Mouse (Mus musculus) WW6 (cell line): ENCODE data around the gene G6pc.
A peak's percentile ranks its signal among the peaks of the same experiment; 100 is the strongest.
"Not testable (repeated sequence)": the region's sequence is repeated elsewhere in the genome, so short reads cannot be mapped to it uniquely, and the experiment has no call there.

ENCODE experiments used
- DNase-seq: peaks from one replicate; pipeline ENCODE4 v3.0.0-alpha.2; 2013; ENCODE audit warnings: low read depth, low spot score

Gene G6pc

DNA sequence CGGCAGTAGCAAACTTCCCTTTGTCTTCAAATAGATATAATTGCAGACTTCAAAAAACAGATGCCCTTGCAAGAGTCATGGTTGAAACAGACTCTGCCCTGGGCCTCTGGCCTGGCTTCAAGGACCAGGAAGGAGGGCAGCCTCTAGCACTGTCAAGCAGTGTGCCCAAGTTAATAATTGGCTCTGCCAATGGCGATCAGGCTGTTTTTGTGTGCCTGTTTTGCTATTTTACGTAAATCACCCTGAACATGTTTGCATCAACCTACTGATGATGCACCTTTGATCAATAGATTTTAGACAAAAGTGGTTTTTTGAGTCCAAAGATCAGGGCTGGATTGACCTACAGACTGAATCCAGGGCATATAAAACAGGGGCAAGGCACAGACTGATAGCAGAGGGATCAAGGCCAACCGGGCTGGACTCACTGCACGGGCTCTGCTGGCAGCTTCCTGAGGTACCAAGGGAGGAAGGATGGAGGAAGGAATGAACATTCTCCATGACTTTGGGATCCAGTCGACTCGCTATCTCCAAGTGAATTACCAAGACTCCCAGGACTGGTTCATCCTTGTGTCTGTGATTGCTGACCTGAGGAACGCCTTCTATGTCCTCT lies at the start of gene G6pc:
Gene G6pc, plus strand, starts transcription at position 236 of the 610 bp plus-strand sequence.
- no peak for DNase-seq

DNA sequence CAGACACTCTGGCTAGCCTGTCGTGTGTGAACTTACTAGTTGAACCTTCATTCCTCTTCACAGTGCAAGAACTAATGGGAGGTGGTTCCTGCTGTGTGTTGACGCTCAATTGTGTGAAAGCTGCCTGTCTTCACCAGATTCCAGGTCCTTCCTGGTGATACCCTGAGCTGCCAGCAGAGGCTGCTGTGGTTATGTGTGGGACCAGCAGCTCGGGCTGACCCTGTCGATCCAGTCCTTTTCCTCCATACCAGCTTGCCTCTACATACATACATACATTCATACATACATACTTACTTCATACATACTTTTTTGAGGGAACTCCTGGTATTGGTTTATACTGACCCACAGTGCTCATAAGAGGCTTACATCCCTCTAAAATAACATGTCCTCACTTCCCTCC lies 43.8 kb upstream of the G6pc start:
- no peak for DNase-seq

DNA sequence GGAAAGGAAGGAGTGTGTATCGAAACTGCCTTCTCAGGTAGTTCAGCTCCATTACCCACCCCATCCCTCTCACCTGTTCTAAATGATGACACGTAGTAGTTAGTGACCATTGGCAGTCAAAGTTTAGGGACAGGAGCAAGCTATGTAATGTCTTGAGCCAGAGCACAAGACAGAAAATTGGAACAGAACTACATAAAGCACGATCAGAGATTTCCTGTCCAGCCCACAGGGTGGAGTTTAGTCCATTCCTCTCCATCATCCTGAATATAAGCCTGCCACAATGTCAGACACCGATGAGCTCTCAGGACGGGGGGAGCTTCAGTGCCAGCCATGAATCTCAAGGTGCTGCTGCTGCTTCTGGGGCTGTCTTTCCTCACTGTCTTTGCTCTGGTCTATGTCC lies 42.6 kb upstream of the G6pc start, which contains the start of gene Aoc2:
Gene Aoc2, plus strand, starts transcription at position 301 of the 400 bp plus-strand sequence.
- DNase-seq, result no peak

DNA sequence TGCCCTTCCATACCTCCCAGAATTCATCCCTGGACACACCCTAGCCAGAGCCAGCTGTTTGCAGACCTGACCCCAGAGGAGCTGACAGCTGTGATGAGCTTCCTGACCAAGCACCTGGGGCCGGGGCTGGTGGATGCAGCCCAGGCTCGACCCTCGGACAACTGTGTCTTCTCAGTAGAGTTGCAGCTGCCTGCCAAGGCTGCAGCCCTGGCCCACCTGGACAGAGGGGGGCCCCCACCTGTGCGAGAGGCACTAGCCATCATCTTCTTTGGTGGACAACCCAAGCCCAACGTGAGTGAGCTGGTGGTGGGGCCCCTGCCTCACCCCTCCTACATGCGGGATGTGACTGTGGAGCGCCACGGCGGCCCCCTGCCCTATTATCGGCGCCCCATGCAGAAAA lies 42.2 kb upstream of the G6pc start:
- not testable (repeated sequence) for DNase-seq

DNA sequence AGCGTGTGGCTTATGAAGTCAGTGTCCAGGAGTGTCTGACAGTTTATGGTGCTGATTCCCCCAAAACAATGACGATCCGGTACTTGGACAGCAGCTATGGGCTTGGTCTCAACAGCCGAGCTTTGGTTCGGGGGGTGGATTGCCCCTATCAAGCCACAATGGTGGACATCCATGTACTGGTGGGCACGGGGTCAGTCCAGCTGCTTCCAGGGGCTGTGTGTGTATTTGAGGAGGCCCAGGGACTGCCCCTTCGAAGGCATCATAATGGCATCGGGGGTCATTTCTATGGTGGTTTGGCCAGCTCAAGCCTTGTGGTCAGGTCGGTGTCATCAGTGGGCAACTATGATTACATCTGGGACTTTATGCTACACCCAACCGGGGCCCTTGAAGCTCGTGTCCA lies 41.2 kb upstream of the G6pc start:
- DNase-seq, result no peak

DNA sequence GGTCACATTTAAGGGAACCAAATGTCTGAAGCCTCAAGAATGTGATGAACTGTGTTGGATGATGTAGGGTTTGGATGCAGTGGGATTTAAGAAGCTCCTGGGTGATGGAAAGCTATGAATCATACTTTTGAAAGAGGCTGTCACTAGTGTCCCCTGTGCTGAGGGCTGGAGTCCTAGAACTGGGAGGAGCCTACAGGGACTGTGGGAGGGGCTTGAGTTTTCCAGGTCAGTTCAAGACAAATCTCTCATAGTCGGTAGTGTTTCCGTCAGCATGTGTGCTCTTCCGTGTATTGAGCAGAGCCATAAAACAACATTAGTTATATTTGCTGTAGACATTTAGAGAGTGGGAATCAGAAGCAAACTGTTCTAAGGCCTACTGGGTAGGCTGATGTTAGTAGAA lies 40.0 kb upstream of the G6pc start:
- no peak for DNase-seq

DNA sequence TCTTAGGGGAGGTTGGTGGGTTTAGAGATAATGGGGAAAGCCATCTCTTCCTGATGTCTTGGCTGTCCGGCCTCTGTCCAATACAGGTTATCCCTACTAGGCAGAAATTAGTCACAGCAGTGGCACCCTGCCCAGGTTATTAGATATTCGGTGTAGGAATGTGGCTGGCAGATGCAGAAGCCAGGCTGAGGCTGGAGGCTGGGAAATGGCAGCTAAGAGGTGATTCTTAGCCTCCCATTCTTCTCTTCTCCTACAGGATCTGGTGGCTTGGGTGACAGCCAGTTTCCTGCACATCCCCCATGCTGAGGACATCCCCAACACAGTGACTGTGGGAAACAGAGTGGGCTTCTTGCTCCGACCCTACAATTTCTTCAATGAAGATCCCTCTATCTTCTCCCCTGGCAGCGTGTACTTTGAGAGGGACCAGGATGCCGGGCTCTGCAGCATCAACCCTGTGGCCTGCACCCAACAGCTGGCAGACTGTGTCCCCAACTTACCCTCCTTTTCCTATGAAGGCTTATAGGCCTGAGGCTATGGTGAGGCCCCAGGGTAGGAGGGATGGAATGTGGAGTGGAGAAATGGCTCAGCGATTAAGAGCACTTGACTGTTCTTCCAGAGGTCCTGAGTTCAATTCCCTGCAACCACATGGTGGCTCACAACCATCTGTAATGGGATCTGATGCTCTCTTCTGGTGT lies 38.3 kb upstream of the G6pc start:
- no peak for DNase-seq

DNA sequence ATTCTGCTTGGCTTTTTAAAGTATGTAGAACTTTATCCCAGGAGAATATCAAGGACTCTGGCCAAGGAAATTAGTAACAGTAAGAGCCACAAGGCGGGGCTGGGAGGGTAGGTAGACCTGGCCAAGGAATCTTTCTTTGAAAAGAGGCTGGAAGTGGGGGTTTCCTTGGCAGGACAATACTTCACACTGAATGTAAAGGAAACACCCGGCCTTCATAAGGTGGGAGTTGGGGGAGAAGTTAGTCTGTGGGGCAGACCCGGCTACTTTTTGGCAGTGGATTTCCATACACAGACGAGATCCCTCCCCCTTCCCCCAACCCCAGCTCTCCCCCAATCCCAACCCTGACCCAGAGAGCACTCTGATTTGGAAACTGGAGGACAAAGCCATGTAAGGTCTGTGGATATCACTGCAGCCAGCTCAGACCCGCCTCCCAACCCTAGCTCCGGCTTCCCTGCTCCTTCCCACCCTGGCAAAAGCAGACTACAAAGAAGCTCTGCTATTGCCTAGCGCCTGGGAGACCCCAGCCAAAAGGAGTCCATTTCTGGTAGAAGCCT lies 36.9 kb upstream of the G6pc start, which contains the start of gene Aoc3:
Gene Aoc3, plus strand, starts transcription at position 235 of the 554 bp plus-strand sequence.
- DNase-seq, result no peak

DNA sequence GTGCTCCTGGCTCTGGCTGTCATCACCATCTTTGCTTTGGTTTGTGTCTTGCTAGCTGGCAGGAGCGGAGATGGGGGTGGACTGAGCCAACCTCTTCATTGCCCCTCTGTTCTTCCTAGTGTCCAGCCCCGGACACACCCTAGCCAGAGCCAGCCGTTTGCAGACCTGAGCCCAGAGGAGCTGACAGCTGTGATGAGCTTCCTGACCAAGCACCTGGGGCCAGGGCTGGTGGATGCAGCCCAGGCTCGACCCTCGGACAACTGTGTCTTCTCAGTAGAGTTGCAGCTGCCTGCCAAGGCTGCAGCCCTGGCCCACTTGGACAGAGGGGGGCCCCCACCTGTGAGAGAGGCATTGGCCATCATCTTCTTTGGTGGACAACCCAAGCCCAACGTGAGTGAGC lies 36.4 kb upstream of the G6pc start:
- not testable (repeated sequence) for DNase-seq

DNA sequence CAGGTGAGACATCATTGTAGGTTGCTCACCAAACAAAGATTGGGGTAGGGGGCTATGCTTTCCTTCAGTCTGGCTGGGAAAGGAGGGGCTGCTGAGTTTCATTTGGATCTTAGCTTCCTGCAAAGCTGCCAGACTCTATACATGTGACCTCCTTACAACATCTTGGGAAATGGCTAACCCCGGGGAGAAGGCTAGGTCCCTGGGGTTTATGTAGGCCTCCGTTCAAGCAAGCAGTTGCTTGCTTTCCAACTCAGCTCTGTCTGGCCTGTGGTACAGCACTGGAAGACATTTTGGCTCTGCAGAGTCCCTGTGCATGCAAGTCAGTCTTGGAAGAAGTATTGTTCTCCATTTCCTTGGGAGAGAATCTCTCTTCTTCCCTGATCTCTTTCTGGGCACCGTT lies 34.8 kb upstream of the G6pc start:
- no peak for DNase-seq

DNA sequence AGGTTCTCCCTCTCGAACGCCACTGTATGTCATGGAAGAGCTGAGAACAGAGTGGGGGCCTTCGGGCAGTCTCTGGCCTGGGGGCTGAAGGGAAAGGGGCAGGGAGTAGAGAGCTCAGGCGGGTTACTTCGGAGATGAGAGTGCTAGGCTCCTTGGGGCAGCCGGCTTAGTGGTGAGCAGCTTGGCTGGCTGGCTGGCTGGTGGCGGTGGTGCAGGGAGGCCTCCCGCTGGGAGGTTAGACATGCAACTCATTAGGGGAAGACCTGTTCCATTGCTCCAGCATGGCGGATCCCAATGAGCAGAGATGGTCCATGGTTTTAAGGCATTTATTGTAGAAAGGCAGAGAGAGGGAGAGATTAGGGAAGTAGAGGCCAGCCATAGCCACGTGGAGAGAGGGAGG lies 33.3 kb upstream of the G6pc start:
- DNase-seq, result no peak

DNA sequence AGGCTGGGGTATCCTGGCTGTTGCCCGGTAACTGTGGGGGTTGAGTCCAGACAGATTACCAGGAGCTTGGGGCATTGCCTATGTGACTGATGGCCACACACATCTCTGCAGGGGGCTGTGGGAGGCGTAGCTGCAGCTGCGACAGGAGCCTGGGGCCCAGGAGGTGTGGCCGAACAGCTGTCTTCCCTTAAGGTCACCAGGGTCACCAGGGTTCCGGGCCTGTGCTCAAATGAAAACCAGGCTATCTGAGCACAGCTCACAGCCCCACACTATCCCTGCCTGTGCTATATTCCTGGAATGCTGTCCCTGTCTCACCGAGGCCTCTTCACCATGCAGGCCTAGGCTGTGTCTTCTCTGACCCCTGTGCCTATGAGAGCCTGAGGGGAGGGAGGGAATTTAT lies 32.8 kb upstream of the G6pc start:
- peak; percentile 60 for DNase-seq

DNA sequence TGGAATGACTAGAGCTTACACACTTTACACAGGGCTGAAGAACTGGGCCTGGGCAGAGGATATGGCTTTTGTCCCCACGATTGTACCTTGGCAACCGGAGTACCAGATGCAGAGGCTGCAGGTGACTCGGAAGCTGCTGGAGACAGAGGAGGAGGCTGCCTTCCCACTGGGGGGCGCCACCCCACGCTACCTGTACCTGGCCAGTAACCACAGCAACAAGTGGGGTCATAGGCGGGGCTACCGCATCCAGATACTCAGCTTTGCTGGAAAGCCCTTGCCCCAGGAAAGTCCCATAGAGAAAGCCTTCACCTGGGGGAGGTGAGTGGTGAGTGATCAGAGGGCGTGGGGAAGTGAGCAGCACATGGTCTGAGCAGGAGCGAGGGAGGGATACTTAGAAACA lies 31.7 kb upstream of the G6pc start:
- DNase-seq, result no peak

DNA sequence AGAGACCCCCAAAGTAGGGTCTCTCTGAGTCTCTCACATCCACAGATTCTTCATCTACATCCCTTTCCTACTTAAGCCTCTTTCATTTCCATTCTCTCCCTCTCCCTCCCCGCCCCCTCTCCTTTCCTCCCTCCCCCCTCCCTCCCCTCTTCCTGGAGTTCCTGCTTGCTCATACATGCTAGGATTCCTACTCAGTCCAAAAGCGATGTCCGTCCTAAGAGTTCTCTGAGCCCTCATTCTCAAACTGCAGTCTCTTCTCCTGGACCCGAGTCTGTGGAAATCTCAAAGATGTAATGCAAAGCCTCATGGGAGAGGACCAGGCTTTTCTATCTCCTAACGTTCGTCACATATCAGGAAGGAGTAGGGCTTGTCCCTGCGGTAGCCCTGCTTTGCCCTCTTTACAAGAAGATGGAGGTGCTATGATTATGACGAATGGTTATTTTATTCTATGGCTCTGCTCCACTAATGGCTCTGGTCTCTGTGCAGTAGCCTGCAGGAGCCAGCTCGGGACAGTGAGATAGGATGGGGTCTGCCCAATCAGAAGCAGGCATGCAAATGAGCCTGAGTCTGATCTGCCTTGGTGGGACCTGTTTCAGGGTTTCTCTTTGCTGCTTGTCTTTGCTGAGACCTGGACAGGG lies 29.1 kb upstream of the G6pc start:
- DNase-seq, result no peak

DNA sequence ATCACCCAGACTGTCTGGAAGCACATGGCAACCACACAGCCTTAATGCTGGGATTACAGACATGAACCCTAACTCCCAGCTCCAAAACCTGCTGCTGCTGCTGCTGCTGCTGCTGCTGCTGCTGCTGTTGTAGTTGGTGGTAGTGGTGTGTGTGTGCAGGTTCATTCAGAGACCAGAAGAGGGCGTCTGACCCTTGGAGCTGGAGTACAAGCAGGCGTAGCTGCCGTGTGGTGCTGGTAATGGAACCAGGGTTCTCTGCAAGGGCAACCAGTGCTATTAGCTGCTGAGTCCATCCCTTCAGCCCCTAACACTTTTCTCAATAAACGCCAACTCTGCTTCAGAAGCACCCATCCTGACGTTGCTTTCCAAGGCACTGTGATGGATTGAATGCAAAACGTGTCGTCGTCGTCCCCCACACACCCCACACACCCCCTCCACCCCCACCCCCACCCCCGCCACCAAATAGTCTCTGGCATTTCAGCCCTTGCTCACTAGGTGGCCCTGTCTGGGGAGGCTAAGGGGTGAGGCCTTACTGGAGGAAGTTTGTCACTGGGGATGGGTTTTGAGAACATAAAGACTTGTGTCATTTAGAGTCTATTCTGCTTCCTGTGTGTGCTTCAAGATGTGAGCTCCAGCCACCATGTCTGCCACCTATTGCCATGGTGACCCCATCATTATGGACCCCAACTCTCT lies 20.1 kb upstream of the G6pc start:
- peak; percentile 90 for DNase-seq

DNA sequence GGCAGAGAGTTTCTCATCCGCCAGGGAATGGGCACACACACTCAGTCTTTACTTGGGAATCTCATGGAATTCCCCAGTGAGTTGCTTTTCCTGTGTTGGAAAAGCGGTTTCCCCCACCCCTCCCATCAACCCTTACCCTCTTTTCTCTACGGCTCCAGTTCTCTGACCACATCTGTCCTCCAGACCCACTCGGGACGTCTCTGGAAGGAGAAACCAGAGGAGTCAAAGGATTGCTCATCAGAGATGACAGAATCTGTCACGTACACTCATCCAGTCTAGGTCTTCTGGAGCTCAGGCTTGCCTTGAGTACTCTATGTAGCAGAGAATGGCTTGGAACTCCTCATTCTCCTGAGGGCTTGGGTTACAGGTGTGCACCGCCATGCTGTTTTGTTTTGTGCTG lies 18.6 kb upstream of the G6pc start:
- DNase-seq, result no peak

DNA sequence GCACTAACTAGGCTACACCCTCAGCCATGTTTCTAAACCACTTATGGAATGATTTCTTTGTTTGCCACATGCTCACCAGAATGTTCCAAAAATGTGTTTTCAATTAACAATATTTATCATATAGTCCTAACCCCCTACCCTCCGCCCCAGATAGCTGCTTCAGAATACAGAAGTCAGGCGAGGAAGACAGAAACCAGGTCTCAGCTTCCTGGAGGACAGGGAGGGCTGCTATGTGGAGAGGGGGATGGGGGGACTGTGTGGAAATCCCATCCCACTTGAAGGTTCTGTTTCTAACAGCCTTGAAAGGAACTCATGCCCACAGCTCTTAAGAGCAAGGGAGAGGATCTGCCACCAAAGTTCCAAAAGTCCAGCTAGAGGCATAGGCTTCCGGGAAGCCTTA lies 18.1 kb upstream of the G6pc start:
- no peak for DNase-seq

DNA sequence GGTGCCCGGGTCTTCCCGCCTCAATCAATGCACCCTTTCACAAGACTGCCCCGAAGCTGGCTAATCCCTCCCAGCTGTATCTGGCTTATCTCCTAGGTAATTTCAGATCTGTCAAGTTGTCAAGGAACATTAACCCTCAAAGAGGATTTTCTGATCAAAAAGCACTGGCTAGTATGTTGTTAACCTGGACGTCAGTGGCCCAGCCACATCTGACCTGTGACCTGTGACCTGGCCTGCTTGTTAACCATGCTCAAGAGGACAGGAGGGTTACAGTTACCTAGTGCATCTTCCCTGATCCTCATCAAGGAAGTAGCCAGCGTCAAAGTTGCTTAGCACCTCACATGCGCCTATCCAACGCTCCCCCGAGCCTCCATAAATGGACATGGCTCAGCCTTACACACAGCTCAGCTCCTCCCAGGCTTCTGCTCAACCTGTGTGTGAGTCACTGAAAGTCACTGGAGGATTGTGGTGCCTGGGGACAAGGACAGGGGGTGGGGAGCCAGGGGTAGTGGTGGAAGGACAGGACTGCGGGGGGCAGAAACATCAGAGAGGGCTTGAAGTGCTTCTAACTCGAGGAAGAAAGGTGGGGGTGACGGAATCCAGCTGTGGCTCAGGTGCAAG lies 16.2 kb upstream of the G6pc start:
- no peak for DNase-seq

DNA sequence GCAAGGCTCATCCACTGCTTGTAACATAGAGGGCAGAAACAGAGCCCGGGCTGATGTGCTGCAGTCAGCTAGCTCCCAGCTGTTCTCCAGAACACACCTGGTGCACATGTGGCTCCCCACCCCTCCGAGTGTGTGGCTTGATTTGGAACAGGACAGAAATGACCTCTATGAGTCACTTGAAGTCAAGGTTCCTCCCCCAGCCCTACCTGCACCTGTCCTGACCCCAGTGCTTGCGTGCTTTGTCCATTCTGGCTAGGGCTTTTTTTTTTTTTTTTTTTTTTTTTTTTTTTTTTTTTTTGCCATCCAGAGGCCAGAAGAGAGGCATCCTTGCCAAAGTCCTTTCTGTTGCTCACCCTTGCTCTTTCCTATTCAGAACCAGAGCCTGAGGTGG lies 15.6 kb upstream of the G6pc start:
- no peak for DNase-seq

DNA sequence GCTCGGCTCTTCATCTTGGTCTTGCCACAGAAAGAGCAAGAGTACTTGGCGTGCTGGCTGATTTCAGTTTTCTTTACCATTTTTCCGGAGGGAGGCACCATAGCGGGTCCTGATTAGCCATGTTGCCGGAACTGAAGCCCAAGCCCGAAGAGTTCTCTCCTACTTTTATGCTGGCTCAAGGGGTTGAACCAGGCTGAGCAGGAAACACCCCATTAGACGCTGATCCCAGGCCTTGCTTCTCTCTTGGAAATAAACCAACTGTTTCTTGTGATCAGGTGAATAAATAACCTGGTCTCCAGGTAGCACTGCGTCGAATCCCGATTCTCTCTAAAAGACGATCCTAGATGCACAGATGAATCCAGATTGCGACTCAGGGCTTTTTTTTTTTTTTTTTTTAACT lies 13.9 kb upstream of the G6pc start:
- DNase-seq, result no peak

DNA sequence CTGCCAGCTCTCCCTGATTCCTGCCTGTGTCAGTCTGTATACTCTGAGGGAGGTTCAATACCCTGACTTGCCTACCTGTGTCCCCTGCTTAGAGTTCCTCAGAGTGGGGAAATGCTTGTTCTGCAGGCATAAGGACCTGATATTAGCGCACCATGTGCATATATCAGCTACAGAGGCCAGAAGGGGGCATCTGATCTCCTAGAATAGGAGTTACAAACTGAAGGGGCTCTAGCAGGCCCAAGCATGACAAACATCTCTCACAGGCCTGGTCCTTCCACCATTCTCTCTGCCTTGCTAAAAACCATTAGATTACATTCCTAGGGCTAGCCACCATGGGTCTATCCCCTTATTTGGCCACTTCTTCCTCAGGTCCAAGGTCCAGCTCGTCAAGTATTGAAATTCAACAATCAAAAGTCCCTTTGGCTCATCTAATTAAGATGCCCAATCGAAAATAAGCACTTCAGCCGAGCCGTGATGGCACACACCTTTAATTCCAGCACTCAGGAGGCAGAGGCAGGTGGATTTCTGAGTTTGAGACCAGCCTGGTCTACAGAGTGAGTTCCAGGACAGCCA lies 12.8 kb upstream of the G6pc start:
- no peak for DNase-seq
